Mouse (Mus musculus) ES-E14 (cell line): Measurements from ENCODE around the gene Lce1i.

Experiments
- HCFC1 ChIP-seq: IDR thresholded peaks from 2 replicates; pipeline ENCODE4 v1.6.1; 2012; ENCODE audit warnings: low read length, inconsistent platforms, borderline replicate concordance; ENCODE audit not compliant: insufficient read depth
- ZC3H11A ChIP-seq: IDR thresholded peaks from 2 replicates; pipeline ENCODE4 v1.6.1; 2012; ENCODE audit warnings: low read depth, mild to moderate bottlenecking, inconsistent platforms, low read length, borderline replicate concordance

GRCm38 (mm10) chr3:92752238-92752637 lies 26.5 kb downstream of the Lce1i start, which contains the start of gene Lce1g:
- TF ChIP-seq ZC3H11A (no peak), HCFC1 (no peak)
